Mouse (Mus musculus) liver, embryonic 13.5 days (tissue): ENCODE data around the gene Ophn1. TPM values are rescaled to one million over a fixed set of nuclear protein-coding genes. Genes with fewer than 3 reads are reported as not detected.

Source experiments
- ATAC-seq: fragments of 200-750 bp; cut with Nextera tagmentation; 2 replicates; pipeline ENCODE4 v1.8.0; 2017; ENCODE audit warnings: low read depth, mild to moderate bottlenecking, moderate number of reproducible peaks, moderate library complexity
- DNase-seq: peaks from one replicate; pipeline ENCODE4 v3.0.0; 2022
- H3K27ac ChIP-seq: fragments of 300-500 bp; sonication (generic); 2 replicates; pipeline ENCODE4 v1.5.1; 2015; ENCODE audit warnings: moderate library complexity, mild to moderate bottlenecking, inconsistent platforms
- H3K27me3 ChIP-seq: fragments of 300-500 bp; sonication (generic); 2 replicates; pipeline ENCODE4 v1.6.1; 2015; ENCODE audit warnings: mild to moderate bottlenecking, inconsistent platforms
- H3K36me3 ChIP-seq: fragments of 300-500 bp; sonication (generic); 2 replicates; pipeline ENCODE4 v1.6.1; 2015; ENCODE audit warnings: mild to moderate bottlenecking, inconsistent platforms
- H3K4me1 ChIP-seq: fragments of 300-500 bp; sonication (generic); replicated peaks from 2 replicates; pipeline ENCODE4 v1.6.1; 2015; ENCODE audit warnings: inconsistent platforms
- H3K4me2 ChIP-seq: fragments of 300-500 bp; sonication (generic); 2 replicates; pipeline ENCODE4 v1.6.1; 2015; ENCODE audit warnings: inconsistent platforms, mild to moderate bottlenecking, moderate library complexity
- H3K4me3 ChIP-seq: fragments of 300-500 bp; sonication (generic); replicated peaks from 2 replicates; pipeline ENCODE4 v1.5.1; 2015; ENCODE audit warnings: mild to moderate bottlenecking, inconsistent platforms
- H3K9ac ChIP-seq: fragments of 300-500 bp; sonication (generic); 2 replicates; pipeline ENCODE4 v1.6.1; 2015; ENCODE audit warnings: mild to moderate bottlenecking, inconsistent platforms
- H3K9me3 ChIP-seq: fragments of 300-500 bp; sonication (generic); replicated peaks from 2 replicates; pipeline ENCODE4 v1.6.1; 2016; ENCODE audit warnings: inconsistent platforms
- WGBS: fragments of 180-500 bp; shearing (Covaris S2); methylation state at CpG from one replicate; pipeline ENCODE4 v1.1.7; 2015; ENCODE audit not compliant: insufficient replicate concordance; 5-methylcytosine and 5-hydroxymethylcytosine counted together
- polyA plus RNA-seq: library from polyadenylated mRNA; unstranded; fragments of >200 nt; fragmentation: Nextera tagmentation; extraction: Ambion mirVana; gene quantifications from 2 replicates; pipeline ENCODE4 v1.2.1, GENCODE M21; 2015

Gene Ophn1
- polyA plus RNA-seq, 1 experiment from 2014 or later: 2.1 TPM

DNA sequence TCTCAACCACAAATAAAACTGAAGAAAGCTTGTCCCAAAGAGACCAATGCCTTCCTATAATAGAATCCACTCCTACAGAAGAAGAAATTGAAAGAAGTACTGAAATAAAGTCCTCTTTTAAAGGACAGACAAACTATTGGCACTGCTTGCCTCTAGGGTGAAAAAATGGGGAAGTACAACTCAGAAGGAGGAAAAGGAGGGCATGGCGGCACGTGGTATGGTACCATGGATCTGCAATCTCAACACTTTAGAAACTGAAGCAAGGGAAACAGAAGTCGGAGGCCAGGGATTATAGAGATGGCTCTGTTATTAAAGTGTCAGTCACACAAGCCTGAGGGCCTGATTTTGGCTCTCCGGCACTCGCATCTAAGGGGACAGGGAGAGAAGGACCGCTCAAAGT is 10.5 kb downstream of the Ophn1 start:
- WGBS: 68% methylated on average over 6 of the region's 6 CpGs
- Histone ChIP-seq H3K27ac (no peak overlapping the region), H3K9me3 (no peaks in the 10 kb centered on the region), H3K4me1 (no peaks in the 10 kb centered on the region), H3K27me3 (peaks cover 9% of the 10 kb centered on the region; the same call in 1 of the 2 replicates), H3K9ac (no peak overlapping the region), H3K4me2 (no peak overlapping the region), H3K4me3 (no peak overlapping the region), H3K36me3 (no peaks in the 10 kb centered on the region)
- ATAC-seq (no peak), DNase-seq (no peak)

DNA sequence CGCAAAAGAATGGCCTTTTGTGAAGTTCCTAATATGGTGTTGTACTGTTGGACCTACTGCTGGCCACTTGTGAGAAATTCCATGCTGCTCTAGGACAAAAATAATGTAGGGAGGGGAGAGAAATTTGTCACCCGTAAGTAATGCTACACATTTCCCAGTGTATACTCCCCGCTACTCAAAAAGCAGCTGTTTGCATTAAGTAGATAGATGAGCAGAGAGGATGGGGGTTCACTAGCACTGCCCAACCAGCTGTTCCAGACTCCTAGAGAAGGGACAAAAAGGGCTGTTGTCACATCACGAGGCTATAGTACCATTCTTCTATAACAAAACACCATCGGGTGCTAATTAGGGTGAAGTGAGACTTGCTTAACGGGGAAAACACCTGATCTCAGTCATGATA is 15.7 kb downstream of the Ophn1 start:
- H3K27ac ChIP-seq: no peak overlapping the region
- DNase-seq (no peak), ATAC-seq (no peak)
- H3K9ac ChIP-seq: no peak overlapping the region
- H3K4me2 ChIP-seq: no peak overlapping the region
- H3K36me3 ChIP-seq: no peaks in the 10 kb centered on the region
- H3K4me3 ChIP-seq: no peak overlapping the region
- H3K27me3 ChIP-seq: peaks cover 7% of the 10 kb centered on the region
- H3K9me3 ChIP-seq: no peaks in the 10 kb centered on the region
- WGBS: 64% methylated on average over 6 of the region's 6 CpGs
- H3K4me1 ChIP-seq: no peaks in the 10 kb centered on the region

DNA sequence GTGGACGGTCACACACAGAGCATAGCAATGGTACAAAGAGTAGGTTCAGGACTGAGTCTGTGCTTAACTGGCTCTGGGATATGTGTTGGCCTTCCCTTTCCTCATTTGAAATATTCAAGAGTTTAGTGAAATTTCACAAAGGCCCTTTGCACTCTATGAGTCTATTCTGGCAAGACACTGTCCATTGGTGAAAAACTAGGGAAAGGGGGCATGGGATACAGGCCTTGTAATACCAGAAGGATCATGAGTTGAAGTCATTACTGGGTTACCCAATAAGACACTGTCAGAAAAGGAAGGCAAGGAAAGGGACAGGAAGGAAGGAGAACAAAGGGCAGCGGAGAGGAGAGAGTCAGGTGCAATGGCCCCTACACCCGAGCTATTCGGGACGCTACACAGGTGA is 16.7 kb downstream of the Ophn1 start:
- Histone ChIP-seq H3K36me3 (no peaks in the 10 kb centered on the region), H3K4me1 (no peaks in the 10 kb centered on the region), H3K9me3 (no peaks in the 10 kb centered on the region), H3K27ac (no peak overlapping the region), H3K4me2 (no peak overlapping the region), H3K9ac (no peak overlapping the region), H3K27me3 (peaks cover 7% of the 10 kb centered on the region), H3K4me3 (no peak overlapping the region)
- 79% methylated on average over 5 of the region's 5 CpGs for WGBS
- no peak for DNase-seq
- ATAC-seq: no peak

DNA sequence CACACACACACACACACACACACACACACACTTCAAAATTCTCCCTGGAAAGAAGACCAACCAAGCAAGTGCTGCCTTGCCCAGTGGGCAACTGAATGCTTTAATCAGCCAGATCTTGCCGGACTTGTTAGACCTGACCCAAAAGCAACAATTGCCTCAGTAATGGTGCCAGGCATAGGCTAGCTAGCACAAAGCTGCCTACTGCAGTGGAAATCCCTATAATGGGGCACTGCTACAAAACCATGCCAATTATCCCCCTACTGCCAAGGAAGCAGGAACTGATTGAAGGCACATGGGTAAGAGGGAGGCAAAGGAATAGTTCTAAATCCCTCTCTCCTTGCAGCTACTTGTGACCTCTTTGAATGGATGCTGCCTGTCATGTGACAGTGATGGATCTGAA is 18.8 kb downstream of the Ophn1 start:
- 65% methylated on average over 1 of the region's 1 CpGs for WGBS
- Histone ChIP-seq H3K4me3 (no peak overlapping the region), H3K4me1 (no peaks in the 10 kb centered on the region), H3K27me3 (peaks cover 7% of the 10 kb centered on the region), H3K9ac (no peak overlapping the region), H3K36me3 (no peaks in the 10 kb centered on the region), H3K9me3 (no peaks in the 10 kb centered on the region), H3K27ac (no peak overlapping the region), H3K4me2 (no peak overlapping the region)
- ATAC-seq: no peak
- DNase-seq: no peak

DNA sequence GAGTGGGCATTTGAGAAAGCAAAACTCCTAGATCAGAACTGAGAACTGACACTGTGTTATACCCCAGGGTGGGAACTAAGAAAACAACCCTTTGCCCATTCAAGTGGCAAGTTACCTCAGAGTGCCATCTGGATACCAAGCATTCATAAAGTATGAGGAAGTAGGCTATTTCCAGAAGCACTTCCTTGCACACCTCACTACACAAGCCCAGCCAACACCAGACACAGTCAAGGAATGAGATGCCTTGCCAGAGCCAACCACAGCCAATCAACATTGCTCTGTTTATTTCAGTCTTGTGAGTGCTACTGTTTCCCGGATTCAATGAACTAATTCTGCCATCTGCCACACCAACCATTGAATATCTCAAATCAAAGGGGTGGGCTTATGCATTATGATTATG is 20.3 kb downstream of the Ophn1 start:
- DNase-seq: no peak
- H3K27me3 ChIP-seq: peaks cover 7% of the 10 kb centered on the region
- no peak overlapping the region for H3K4me3 ChIP-seq
- no peak overlapping the region for H3K9ac ChIP-seq
- 62% methylated on average over 1 of the region's 1 CpGs for whole genome bisulfite sequencing
- no peaks in the 10 kb centered on the region for H3K9me3 ChIP-seq
- no peak for ATAC-seq
- H3K4me2 ChIP-seq: no peak overlapping the region
- H3K36me3 ChIP-seq: no peaks in the 10 kb centered on the region
- no peaks in the 10 kb centered on the region for H3K4me1 ChIP-seq
- no peak overlapping the region for H3K27ac ChIP-seq

DNA sequence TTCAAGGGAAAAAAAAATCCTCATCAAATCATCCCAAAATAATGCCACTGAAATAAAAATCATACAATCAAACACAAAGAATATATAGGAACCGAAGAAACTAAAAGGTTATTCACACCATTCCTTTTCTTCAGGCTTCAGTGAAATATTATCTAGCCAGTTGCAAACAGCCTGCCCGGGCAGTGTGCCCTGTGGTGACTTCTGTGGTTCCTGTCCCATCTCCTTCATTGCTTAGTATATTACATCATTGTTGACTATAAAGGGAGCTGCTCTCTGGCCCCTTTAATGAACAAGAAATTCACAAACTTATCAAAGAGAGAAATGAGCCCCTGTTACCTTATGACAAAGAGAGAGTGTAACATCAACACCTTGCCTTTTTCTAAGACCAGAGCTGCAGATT is 21.1 kb downstream of the Ophn1 start:
- peaks cover 7% of the 10 kb centered on the region for H3K27me3 ChIP-seq
- 27% methylated on average over 2 of the region's 2 CpGs for WGBS
- no peak overlapping the region for H3K4me3 ChIP-seq
- H3K9me3 ChIP-seq: no peaks in the 10 kb centered on the region
- H3K4me1 ChIP-seq: no peaks in the 10 kb centered on the region
- ATAC-seq (no peak), DNase-seq (no peak)
- H3K9ac ChIP-seq: no peak overlapping the region
- H3K36me3 ChIP-seq: no peaks in the 10 kb centered on the region
- no peak overlapping the region for H3K4me2 ChIP-seq
- H3K27ac ChIP-seq: no peak overlapping the region

DNA sequence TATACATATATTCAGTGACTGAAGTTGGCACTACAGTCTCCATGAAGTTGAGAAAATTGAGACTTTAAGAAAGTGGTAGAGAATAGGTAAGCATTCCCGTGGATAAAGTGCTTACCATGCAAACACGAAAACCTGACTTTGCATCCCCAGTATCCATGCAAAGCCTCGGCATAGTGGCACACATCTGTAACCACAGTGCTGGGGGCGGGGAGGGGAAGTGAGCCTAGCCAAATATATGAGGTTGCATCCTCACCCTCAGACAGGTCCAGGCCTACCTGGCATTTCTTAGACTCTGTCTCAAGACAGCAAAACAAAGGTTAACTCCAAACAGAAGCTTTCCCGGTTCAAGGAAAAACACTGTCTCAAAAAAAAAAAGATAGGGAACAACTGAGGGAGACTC is 21.7 kb downstream of the Ophn1 start:
- peaks cover 7% of the 10 kb centered on the region for H3K27me3 ChIP-seq
- WGBS: 54% methylated on average over 5 of the region's 5 CpGs
- DNase-seq (no peak), ATAC-seq (no peak)
- no peak overlapping the region for H3K9ac ChIP-seq
- no peaks in the 10 kb centered on the region for H3K36me3 ChIP-seq
- H3K27ac ChIP-seq: no peak overlapping the region
- H3K4me2 ChIP-seq: no peak overlapping the region
- no peak overlapping the region for H3K4me3 ChIP-seq
- no peaks in the 10 kb centered on the region for H3K4me1 ChIP-seq
- H3K9me3 ChIP-seq: no peaks in the 10 kb centered on the region

DNA sequence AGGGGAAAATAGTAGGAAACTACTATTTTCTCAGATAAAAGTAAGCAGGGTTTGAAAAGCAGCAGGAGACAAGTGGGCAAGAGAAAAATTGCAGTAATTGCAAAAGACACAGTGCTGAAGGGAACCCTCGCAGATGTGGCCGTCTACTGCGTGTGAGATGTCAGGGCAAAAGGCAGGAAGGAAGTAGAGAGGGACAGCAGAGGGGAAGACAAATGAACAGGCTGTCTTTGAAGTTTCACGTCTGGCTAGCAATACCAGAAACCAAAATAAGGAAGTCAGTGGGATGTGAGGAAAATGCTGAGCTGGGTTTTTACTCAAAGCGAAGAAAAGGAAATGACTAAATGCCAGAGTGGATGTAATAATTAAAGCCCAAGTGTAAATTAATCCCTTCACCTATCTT is 30.7 kb downstream of the Ophn1 start:
- Histone ChIP-seq H3K9ac (no peak overlapping the region), H3K4me3 (no peak overlapping the region), H3K27ac (no peak overlapping the region), H3K36me3 (no peaks in the 10 kb centered on the region), H3K4me2 (no peak overlapping the region), H3K4me1 (no peaks in the 10 kb centered on the region), H3K27me3 (no peaks in the 10 kb centered on the region), H3K9me3 (no peaks in the 10 kb centered on the region)
- no peak for ATAC-seq
- no peak for DNase-seq
- 29% methylated on average over 5 of the region's 5 CpGs for WGBS

DNA sequence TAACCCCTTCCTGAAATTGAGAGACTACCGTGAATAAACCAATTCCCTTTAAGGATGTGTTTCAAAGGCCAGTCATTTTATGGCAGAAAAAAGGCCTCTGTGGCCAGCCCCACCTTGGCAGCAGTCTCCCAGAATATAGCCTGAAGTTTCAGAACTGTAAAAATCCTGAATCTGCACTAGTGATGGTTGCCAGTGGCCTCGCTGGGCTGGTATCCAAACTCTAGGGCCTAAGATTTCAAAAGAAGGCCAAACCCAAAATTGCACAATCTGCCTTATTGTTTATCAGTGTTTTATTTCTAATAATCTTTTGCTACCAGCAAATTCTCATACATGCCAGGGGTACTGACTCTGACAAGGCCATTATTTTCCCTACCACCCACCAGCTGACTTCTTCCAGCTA is 34.8 kb downstream of the Ophn1 start:
- no peak overlapping the region for H3K27ac ChIP-seq
- ATAC-seq (no peak), DNase-seq (no peak)
- no peaks in the 10 kb centered on the region for H3K36me3 ChIP-seq
- H3K27me3 ChIP-seq: no peaks in the 10 kb centered on the region
- WGBS: 73% methylated on average over 2 of the region's 2 CpGs
- no peaks in the 10 kb centered on the region for H3K9me3 ChIP-seq
- H3K9ac ChIP-seq: no peak overlapping the region
- H3K4me1 ChIP-seq: no peaks in the 10 kb centered on the region
- H3K4me3 ChIP-seq: no peak overlapping the region
- H3K4me2 ChIP-seq: no peak overlapping the region

DNA sequence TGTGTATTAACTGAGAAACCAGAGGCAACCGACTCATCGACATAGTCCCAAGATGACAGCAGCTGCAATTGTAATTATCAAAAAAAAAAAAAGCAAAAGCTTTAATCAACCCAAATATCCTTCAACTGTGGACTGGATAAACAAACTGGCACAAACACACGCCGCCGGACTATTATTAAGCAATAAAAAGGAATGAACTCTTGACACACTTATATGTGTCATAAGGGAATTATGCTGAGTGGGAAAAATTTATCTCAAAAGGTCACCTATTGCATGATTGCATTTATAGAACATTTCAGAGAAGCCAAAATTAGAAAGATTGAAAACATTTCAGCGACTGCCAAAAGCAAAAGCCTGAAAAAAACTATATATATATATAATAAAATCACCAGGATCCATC is 40.0 kb downstream of the Ophn1 start:
- Histone ChIP-seq H3K36me3 (no peaks in the 10 kb centered on the region), H3K27ac (no peak overlapping the region), H3K9me3 (no peaks in the 10 kb centered on the region), H3K4me2 (no peak overlapping the region), H3K4me3 (no peak overlapping the region), H3K4me1 (no peaks in the 10 kb centered on the region), H3K27me3 (0 out of 2 replicates have a peak, but pooled peaks cover 5% of the 10 kb centered on the region), H3K9ac (no peak overlapping the region)
- no peak for ATAC-seq
- no peak for DNase-seq
- WGBS: 76% methylated on average over 6 of the region's 6 CpGs

DNA sequence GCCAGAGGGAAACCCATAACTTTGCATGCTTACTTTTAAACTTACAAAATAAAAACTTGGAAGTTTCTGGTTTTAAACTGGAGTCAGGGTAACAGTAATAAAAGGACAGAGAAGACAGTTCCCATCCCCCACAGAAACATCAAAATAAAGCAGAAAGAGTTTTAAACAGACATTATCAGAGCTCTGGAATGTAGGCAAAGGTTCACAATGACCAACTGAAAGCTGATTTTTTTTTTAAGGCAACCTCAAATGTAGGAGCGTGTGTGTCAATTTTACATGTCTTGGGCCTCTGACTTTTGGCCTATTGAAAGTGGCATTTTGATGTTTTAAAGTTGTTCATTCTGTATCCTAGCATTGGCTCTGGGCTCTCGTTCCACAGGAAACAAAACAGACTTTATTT is 49.2 kb downstream of the Ophn1 start:
- 46% methylated on average over 2 of the region's 2 CpGs for WGBS
- no peak overlapping the region for H3K9ac ChIP-seq
- no peaks in the 10 kb centered on the region for H3K36me3 ChIP-seq
- no peak for DNase-seq
- H3K9me3 ChIP-seq: no peaks in the 10 kb centered on the region
- no peak for ATAC-seq
- no peak overlapping the region for H3K4me2 ChIP-seq
- H3K4me3 ChIP-seq: no peak overlapping the region
- H3K27me3 ChIP-seq: no peaks in the 10 kb centered on the region
- H3K4me1 ChIP-seq: no peaks in the 10 kb centered on the region
- no peak overlapping the region for H3K27ac ChIP-seq

DNA sequence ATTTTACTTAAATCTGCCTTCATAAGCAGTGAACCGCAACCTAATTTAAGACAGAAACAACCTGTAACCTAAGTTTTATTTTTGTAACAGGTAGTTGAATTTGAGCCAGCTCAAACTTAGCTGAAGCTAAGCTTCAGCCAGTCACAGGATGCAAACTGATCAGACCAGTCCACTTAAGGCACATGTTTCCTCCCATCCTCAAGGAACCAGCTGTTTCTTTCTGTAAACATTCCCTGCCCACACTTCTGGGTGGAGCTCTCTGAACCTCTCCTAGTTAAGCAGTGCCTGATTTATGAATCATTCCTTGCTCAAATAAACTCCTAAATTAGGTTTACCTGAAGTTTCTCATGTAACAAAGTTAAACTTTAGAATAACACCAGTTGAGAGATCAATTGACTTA is 54.8 kb downstream of the Ophn1 start:
- H3K27ac ChIP-seq: no peak overlapping the region
- no peak overlapping the region for H3K9ac ChIP-seq
- no peaks in the 10 kb centered on the region for H3K9me3 ChIP-seq
- no peaks in the 10 kb centered on the region for H3K36me3 ChIP-seq
- ATAC-seq (no peak), DNase-seq (no peak)
- WGBS: 71% methylated on average over 1 of the region's 1 CpGs
- no peak overlapping the region for H3K4me3 ChIP-seq
- H3K4me2 ChIP-seq: no peak overlapping the region
- no peaks in the 10 kb centered on the region for H3K27me3 ChIP-seq
- no peaks in the 10 kb centered on the region for H3K4me1 ChIP-seq

DNA sequence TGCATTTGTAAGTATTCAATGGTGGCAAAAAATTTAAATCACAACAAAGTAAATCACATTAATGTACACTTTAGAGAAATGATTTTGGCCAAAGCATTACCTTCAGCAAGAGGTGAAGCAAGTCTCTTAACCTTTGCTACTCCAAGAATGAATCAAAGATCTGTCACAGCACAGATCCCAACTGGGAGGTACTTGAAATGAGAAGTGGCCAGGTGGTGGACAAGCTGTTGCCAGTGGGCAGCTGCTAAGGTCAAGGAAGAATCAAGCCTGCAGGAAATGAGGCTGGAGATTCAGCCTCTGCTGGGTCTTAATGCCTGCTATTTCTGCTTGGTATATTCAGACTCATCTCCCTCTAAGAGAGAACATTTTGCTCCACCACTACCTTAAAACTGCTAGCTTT is 87.0 kb downstream of the Ophn1 start:
- Histone ChIP-seq H3K4me3 (no peak overlapping the region), H3K27me3 (no peaks in the 10 kb centered on the region), H3K4me2 (no peak overlapping the region), H3K27ac (no peak overlapping the region), H3K9me3 (no peaks in the 10 kb centered on the region), H3K9ac (no peak overlapping the region), H3K4me1 (no peaks in the 10 kb centered on the region), H3K36me3 (no peaks in the 10 kb centered on the region)
- ATAC-seq: no peak
- DNase-seq: no peak
